Mouse (Mus musculus): ENCODE measurements at regions not wholly inside any gene's neighbourhood (a gene's known extent, or its start where the extent isn't known, plus 50 kb on each side); places are given as distances from the start of the nearest gene placed in this dataset.

- TF ChIP-seq GATA1 (IDR thresholded peaks at IDR 0.05; ENCODE audit: borderline replicate concordance, low read length), result no peak
- no peak for TF ChIP-seq FLI1 (IDR thresholded peaks at IDR 0.05; ENCODE audit: low read length)
These were observed 441.9 kb upstream of the Zfp960 start for GRCm38 (mm10) chr17:16621931-16622556.

Measured in megakaryocyte, embryonic 14.5 days (primary cell).